Mouse (Mus musculus) left cerebral cortex, adult 11 months (tissue): ENCODE results near the gene AC124108.1.

Source experiments
- DNase-seq: peaks from one replicate; pipeline ENCODE4 v3.0.0; 2022; ENCODE audit warnings: low spot score

AC124108.1 gene

DNA sequence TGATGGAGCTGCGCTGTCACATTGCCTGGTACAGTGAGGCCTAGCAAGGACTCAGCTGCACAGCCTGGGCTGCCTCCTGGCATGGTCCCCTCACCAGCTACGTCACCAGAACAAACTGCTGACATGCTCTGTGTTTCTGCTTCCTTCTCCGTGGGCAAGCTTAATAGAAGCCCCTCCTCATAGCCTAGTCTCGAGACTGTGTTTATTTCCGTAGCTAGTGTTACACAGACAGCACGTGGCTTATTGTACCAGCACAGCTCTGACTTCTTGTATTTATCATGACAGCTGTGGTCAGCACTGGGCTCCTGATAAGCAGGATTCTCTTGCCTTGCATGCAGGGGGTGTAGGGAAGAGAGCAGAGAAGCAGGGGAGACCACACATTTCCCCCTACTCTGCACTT is 54.9 kb downstream of the AC124108.1 start:
- DNase-seq, result no peak

DNA sequence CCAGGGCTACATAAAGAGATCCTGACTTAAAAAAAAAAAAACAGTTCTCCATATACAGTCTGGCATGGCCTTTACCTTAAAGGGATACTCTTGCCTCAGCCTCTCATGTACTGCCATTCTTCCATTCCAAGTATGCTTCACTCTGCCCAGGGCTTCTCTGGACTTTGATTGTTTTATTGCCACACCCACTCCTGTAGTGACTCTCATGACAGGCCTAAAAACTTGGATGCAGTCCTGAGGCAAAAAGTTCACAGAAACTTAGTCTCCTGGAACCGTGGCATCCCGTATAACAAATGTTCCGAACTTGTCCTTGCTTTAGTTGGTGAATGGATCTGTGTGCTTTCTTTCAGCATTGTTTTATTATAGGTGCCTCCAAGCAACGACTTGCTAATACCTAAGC is 55.4 kb downstream of the AC124108.1 start:
- DNase-seq, result no peak

GRCm38 (mm10) chr1:132254467-132254866 is 63.2 kb downstream of the AC124108.1 start:
- no peak for DNase-seq
